Mouse (Mus musculus): ENCODE results near the gene Tll1. TPM values are rescaled to one million over a fixed set of nuclear protein-coding genes. Genes with fewer than 3 reads are reported as not detected.
A peak's percentile ranks its signal among the peaks of the same experiment; 100 is the strongest.
"Not testable (repeated sequence)": the region's sequence is repeated elsewhere in the genome, so short reads cannot be mapped to it uniquely, and the experiment has no call there.

Gene Tll1
- polyA plus RNA-seq, 1 experiment, result 30.4 TPM

DNA sequence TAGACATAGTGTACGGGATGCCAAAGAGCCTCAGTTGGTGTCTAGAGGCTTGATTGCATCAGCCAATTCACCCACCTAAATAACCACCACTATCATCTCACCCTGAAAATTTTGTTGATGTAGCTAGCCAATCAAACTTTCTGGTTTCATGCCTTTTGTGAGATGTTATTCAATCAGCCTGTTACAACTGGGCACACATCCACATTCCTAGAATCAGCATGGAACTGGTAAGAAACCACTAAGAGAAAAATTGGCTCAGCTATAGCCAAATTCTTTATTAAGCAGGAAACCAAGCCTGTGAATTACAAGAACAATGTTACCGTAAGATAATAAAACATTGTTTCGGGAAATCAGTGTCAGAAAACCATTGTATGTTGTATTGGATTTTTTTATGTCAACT lies 176.5 kb downstream of the Tll1 start:
- Histone ChIP-seq H3K27ac (ENCODE audit: insufficient read depth, low read length) (peak overlapping the region; percentile 90), H3K4me1 (ENCODE audit: control insufficient read depth, insufficient read depth, low read length) (peaks cover 7% of the 10 kb centered on the region), H3K4me3 (ENCODE audit: insufficient read depth, low read length) (no peak overlapping the region)
- TF ChIP-seq CTCF (IDR thresholded peaks at IDR 0.05; ENCODE audit: borderline replicate concordance, insufficient read depth, low read length), result no peak
- TF ChIP-seq POLR2A (IDR thresholded peaks at IDR 0.05; ENCODE audit: low read depth, low read length), result no peak

DNA sequence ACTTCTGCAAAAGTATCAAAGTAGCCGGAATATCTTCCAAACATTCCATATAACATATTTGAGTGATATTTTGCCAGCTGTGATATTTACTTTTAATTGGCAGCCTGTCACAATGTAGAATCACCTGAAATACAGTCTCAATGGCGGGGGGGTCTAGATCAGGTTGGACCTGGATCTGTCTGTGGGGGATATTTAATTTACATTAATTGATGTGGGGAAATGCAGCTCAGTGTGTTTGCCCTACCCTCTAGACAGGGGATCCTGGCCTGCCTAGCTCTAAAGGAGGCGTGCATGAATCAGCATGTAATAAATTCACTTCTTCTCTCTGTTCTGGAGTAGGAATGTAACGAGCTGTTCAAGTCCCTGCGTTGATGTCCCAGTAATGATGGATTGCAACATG lies 181.7 kb downstream of the Tll1 start:
- no peak overlapping the region for H3K4me3 ChIP-seq (ENCODE audit: insufficient read depth, low read length)
- H3K27ac ChIP-seq (ENCODE audit: insufficient read depth, low read length), result no peak overlapping the region
- TF ChIP-seq POLR2A (IDR thresholded peaks at IDR 0.05; ENCODE audit: low read depth, low read length), result no peak
- no peak for TF ChIP-seq CTCF (IDR thresholded peaks at IDR 0.05; ENCODE audit: borderline replicate concordance, insufficient read depth, low read length)
- peaks cover 8% of the 10 kb centered on the region; the same call in 1 of the 2 replicates for H3K4me1 ChIP-seq (ENCODE audit: control insufficient read depth, insufficient read depth, low read length)

- Histone ChIP-seq H3K27ac (ENCODE audit: insufficient read depth, low read length) (no peak overlapping the region), H3K4me3 (ENCODE audit: insufficient read depth, low read length) (no peak overlapping the region), H3K4me1 (ENCODE audit: control insufficient read depth, insufficient read depth, low read length) (peaks cover 7% of the 10 kb centered on the region; the same call in 1 of the 2 replicates)
- no peak for TF ChIP-seq POLR2A (IDR thresholded peaks at IDR 0.05; ENCODE audit: low read depth, low read length)
- TF ChIP-seq CTCF (IDR thresholded peaks at IDR 0.05; ENCODE audit: borderline replicate concordance, insufficient read depth, low read length), result no peak
Measured at GRCm38 (mm10) chr8:64023579-64023978, 182.5 kb downstream of the Tll1 start.

- no peak overlapping the region for H3K27ac ChIP-seq (ENCODE audit: insufficient read depth, low read length)
- no peak overlapping the region for H3K4me3 ChIP-seq (ENCODE audit: insufficient read depth, low read length)
- H3K4me1 ChIP-seq (ENCODE audit: control insufficient read depth, insufficient read depth, low read length), result peaks cover 7% of the 10 kb centered on the region; the same call in 1 of the 2 replicates
- TF ChIP-seq CTCF (IDR thresholded peaks at IDR 0.05; ENCODE audit: borderline replicate concordance, insufficient read depth, low read length), result no peak
- peak; percentile 22; the same call in 1 of the 2 replicates for TF ChIP-seq POLR2A (IDR thresholded peaks at IDR 0.05; ENCODE audit: low read depth, low read length)
Measured at GRCm38 (mm10) chr8:64023027-64023426, 183.0 kb downstream of the Tll1 start.

DNA sequence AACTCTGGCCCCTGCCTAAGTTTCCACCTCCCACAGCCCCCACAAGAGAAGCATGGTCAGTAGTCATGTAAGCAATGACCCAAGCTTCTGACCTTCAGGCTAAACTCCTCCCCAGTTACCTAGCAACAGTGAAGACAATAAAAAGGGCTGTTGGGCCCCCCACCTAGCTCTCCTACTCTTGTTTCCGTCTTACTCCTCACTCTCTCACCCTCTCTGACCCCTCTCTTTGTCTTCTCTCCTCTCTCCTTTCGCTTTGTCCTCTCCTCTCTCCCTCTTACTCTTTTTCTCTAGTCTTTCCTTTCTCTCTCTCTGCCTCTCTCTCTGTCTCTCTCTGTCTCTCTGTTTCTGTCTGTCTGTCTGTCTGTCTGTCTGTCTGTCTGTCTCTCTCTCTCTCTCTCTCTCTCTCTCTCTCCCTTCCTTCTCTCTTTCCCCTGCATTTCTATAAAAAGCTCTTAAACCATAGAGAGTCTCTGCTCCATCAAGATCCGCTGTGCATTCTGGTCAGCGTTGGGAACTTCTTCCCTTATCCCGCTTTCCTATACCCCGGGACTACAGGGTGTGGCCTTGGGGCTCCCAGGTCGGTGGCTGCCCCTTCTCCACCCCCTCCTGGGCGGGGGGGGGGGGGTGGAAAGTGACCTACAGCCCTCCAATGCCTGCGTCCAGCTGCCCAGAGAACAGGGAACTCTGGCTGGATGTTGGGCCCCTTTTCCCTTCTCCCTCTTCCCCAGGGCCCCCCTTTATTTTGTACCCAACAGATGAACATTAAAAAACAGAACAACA lies 235.3 kb downstream of the Tll1 start:
- not testable (repeated sequence) for H3K27ac ChIP-seq (ENCODE audit: insufficient read depth, low read length); H3K4me1 ChIP-seq (ENCODE audit: control insufficient read depth, insufficient read depth, low read length); H3K4me3 ChIP-seq (ENCODE audit: insufficient read depth, low read length)
